Mouse (Mus musculus): ENCODE measurements around the gene Ipmk.

DNA sequence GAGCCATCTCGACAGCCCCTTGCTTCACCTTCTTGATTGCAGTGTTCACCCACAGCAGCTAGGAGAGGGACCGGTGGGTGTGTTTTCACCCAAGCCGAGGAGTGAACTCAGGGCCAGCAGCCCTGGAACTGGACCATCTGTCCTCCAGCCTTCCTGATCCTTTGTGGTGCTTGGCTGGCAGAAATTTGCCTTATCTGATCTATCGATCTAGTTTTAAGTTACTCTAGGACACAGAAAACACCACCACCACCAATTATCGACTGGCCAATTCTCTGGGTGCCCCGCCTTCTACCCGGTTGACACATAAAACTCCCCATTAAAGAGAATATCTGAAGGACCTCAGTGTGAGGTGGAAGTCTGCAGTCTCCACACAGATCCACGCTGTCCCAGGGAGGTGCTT lies 23.9 kb upstream of the Ipmk start:
- TF ChIP-seq POLR2A (IDR thresholded peaks at IDR 0.05; ENCODE audit: low read depth, low read length) (no peak), CTCF (conservative IDR thresholded peaks at IDR 0.05; ENCODE audit: insufficient read depth, insufficient read length, low read depth, low read length) (no peak)
